Mouse (Mus musculus): ENCODE results near the gene Hyou1. TPM values are rescaled to one million over a fixed set of nuclear protein-coding genes. Genes with fewer than 3 reads are reported as not detected.
"Not testable (repeated sequence)": the region's sequence is repeated elsewhere in the genome, so short reads cannot be mapped to it uniquely, and the experiment has no call there.

Gene Hyou1
- polyA plus RNA-seq, 1 experiment from 2014 or later = 45.2 TPM

GRCm38 (mm10) chr9:44364480-44364879 is 14.8 kb upstream of the Hyou1 start:
- Histone ChIP-seq H3K4me3 (ENCODE audit: low read length) (no peak overlapping the region), H3K9me3 (ENCODE audit: control insufficient read depth, low read length) (no peaks in the 10 kb centered on the region), H3K4me2 (replicated peaks; ENCODE audit: low read depth, low read length) (no peak overlapping the region), H3K27me3 (ENCODE audit: control insufficient read depth, insufficient read depth, low read length) (no peaks in the 10 kb centered on the region), H3K4me1 (ENCODE audit: control insufficient read depth, insufficient read depth, low read length) (peaks cover 6% of the 10 kb centered on the region; the same call in 1 of the 2 replicates), H3K9ac (ENCODE audit: low read depth, low read length) (no peak overlapping the region), H3K27ac (ENCODE audit: low read depth, low read length) (no peak overlapping the region), H3K36me3 (ENCODE audit: control insufficient read depth, insufficient read depth, low read length) (peaks cover 3% of the 10 kb centered on the region)
- 69% methylated on average over 3 of the region's 3 CpGs for WGBS
- no peak for ATAC-seq (ENCODE audit: low FRiP score, low TSS enrichment)

GRCm38 (mm10) chr9:44373386-44373785 is 5.9 kb upstream of the Hyou1 start:
- Histone ChIP-seq H3K9me3 (ENCODE audit: control insufficient read depth, low read length) (no peaks in the 10 kb centered on the region), H3K27ac (ENCODE audit: low read depth, low read length) (no peak overlapping the region), H3K27me3 (ENCODE audit: control insufficient read depth, insufficient read depth, low read length) (no peaks in the 10 kb centered on the region), H3K36me3 (ENCODE audit: control insufficient read depth, insufficient read depth, low read length) (no peaks in the 10 kb centered on the region), H3K4me3 (ENCODE audit: low read length) (no peak overlapping the region), H3K9ac (ENCODE audit: low read depth, low read length) (no peak overlapping the region), H3K4me2 (replicated peaks; ENCODE audit: low read depth, low read length) (no peak overlapping the region), H3K4me1 (ENCODE audit: control insufficient read depth, insufficient read depth, low read length) (peaks cover 3% of the 10 kb centered on the region; the same call in 1 of the 2 replicates)
- no peak for ATAC-seq (ENCODE audit: low FRiP score, low TSS enrichment)

GRCm38 (mm10) chr9:44376141-44376540 is 3.1 kb upstream of the Hyou1 start:
- Histone ChIP-seq H3K9ac (ENCODE audit: low read depth, low read length) (no peak overlapping the region), H3K27ac (ENCODE audit: low read depth, low read length) (no peak overlapping the region), H3K4me1 (ENCODE audit: control insufficient read depth, insufficient read depth, low read length) (peaks cover 16% of the 10 kb centered on the region; the same call in 1 of the 2 replicates), H3K27me3 (ENCODE audit: control insufficient read depth, insufficient read depth, low read length) (no peaks in the 10 kb centered on the region), H3K4me3 (ENCODE audit: low read length) (no peak overlapping the region), H3K9me3 (ENCODE audit: control insufficient read depth, low read length) (no peaks in the 10 kb centered on the region), H3K4me2 (replicated peaks; ENCODE audit: low read depth, low read length) (no peak overlapping the region), H3K36me3 (ENCODE audit: control insufficient read depth, insufficient read depth, low read length) (peaks cover 6% of the 10 kb centered on the region; the same call in 1 of the 2 replicates)
- no peak for ATAC-seq (ENCODE audit: low FRiP score, low TSS enrichment)
- 88% methylated on average over 6 of the region's 6 CpGs for WGBS

DNA sequence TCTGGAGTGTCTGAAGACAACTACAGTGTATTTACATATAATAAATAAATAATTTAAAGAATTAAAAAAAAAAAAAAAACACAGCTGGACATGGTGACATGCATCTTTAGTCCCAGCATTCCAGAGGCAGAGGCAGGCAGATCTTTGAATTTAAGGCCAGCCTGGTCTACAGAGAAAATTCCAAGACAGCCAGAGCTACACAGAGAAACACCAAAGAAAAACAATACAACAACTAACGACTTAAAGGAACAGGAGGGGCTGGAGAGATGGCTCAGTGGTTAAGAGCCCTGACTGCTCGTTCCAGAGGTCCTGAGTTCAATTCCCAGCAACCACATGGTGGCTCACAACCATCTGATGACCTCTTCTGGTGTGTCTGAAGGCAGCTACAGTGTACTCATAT is 2.0 kb upstream of the Hyou1 start:
- Histone ChIP-seq H3K36me3 (ENCODE audit: control insufficient read depth, insufficient read depth, low read length) (peaks cover 18% of the 10 kb centered on the region), H3K4me1 (ENCODE audit: control insufficient read depth, insufficient read depth, low read length) (peaks cover 16% of the 10 kb centered on the region; the same call in 1 of the 2 replicates)
- not testable (repeated sequence) for H3K4me2 ChIP-seq (replicated peaks; ENCODE audit: low read depth, low read length); ATAC-seq (ENCODE audit: low FRiP score, low TSS enrichment); H3K4me3 ChIP-seq (ENCODE audit: low read length); H3K9ac ChIP-seq (ENCODE audit: low read depth, low read length); H3K27ac ChIP-seq (ENCODE audit: low read depth, low read length); H3K27me3 ChIP-seq (ENCODE audit: control insufficient read depth, insufficient read depth, low read length); H3K9me3 ChIP-seq (ENCODE audit: control insufficient read depth, low read length)
- 84% methylated on average over 2 of the region's 2 CpGs for WGBS

- ATAC-seq (ENCODE audit: low FRiP score, low TSS enrichment) = no peak
- peak overlapping the region; percentile 49 for H3K4me2 ChIP-seq (replicated peaks; ENCODE audit: low read depth, low read length)
Measured at GRCm38 (mm10) chr9:44378153-44378730, 1.0 kb upstream of the Hyou1 start.

GRCm38 (mm10) chr9:44379862-44380261 is 572 bp downstream of the Hyou1 start:
- peak overlapping the region; percentile 69 for H3K4me3 ChIP-seq (ENCODE audit: low read length)
- no peaks in the 10 kb centered on the region for H3K9me3 ChIP-seq (ENCODE audit: control insufficient read depth, low read length)
- H3K4me2 ChIP-seq (replicated peaks; ENCODE audit: low read depth, low read length) = peak overlapping the region; percentile 76
- ATAC-seq (ENCODE audit: low FRiP score, low TSS enrichment) = peak; percentile 42
- no peaks in the 10 kb centered on the region for H3K27me3 ChIP-seq (ENCODE audit: control insufficient read depth, insufficient read depth, low read length)
- peaks cover 16% of the 10 kb centered on the region; the same call in 1 of the 2 replicates for H3K4me1 ChIP-seq (ENCODE audit: control insufficient read depth, insufficient read depth, low read length)
- whole genome bisulfite sequencing = 6% methylated on average over 15 of the region's 15 CpGs
- H3K27ac ChIP-seq (ENCODE audit: low read depth, low read length) = peak overlapping the region; percentile 76
- H3K36me3 ChIP-seq (ENCODE audit: control insufficient read depth, insufficient read depth, low read length) = peaks cover 43% of the 10 kb centered on the region
- peak overlapping the region; percentile 84 for H3K9ac ChIP-seq (ENCODE audit: low read depth, low read length)

More at GRCm38 (mm10) chr9:44378153-44378730, 1.0 kb upstream of the Hyou1 start:
- peak overlapping the region; percentile 69 for H3K4me3 ChIP-seq (ENCODE audit: low read length)
- H3K9ac ChIP-seq (ENCODE audit: low read depth, low read length) = peak overlapping the region; percentile 67; the same call in 1 of the 2 replicates
- WGBS = 82% methylated on average over 5 of the region's 5 CpGs
- peaks cover 16% of the 10 kb centered on the region; the same call in 1 of the 2 replicates for H3K4me1 ChIP-seq (ENCODE audit: control insufficient read depth, insufficient read depth, low read length)
- no peaks in the 10 kb centered on the region for H3K9me3 ChIP-seq (ENCODE audit: control insufficient read depth, low read length)
- H3K27ac ChIP-seq (ENCODE audit: low read depth, low read length) = no peak overlapping the region
- H3K27me3 ChIP-seq (ENCODE audit: control insufficient read depth, insufficient read depth, low read length) = no peaks in the 10 kb centered on the region
- H3K36me3 ChIP-seq (ENCODE audit: control insufficient read depth, insufficient read depth, low read length) = peaks cover 27% of the 10 kb centered on the region

DNA sequence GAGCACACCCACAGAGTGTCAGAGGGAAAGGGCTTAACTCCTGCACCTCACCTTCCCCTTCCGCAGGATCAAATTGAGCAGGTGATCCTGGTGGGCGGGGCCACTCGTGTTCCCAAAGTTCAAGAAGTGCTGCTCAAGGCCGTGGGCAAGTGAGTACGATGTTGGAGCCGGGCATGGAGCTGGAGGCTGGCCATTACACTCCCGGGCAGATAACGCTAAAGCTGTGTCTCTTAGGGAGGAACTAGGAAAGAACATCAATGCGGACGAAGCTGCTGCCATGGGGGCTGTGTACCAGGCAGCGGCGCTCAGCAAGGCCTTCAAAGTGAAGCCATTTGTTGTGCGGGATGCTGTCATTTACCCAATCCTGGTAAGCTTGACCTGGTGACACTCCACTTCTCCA is 5.3 kb downstream of the Hyou1 start:
- no peak overlapping the region for H3K27ac ChIP-seq (ENCODE audit: low read depth, low read length)
- peaks cover 90% of the 10 kb centered on the region for H3K36me3 ChIP-seq (ENCODE audit: control insufficient read depth, insufficient read depth, low read length)
- peaks cover 11% of the 10 kb centered on the region; the same call in 1 of the 2 replicates for H3K4me1 ChIP-seq (ENCODE audit: control insufficient read depth, insufficient read depth, low read length)
- no peak overlapping the region for H3K9ac ChIP-seq (ENCODE audit: low read depth, low read length)
- no peak for ATAC-seq (ENCODE audit: low FRiP score, low TSS enrichment)
- no peaks in the 10 kb centered on the region for H3K27me3 ChIP-seq (ENCODE audit: control insufficient read depth, insufficient read depth, low read length)
- H3K4me2 ChIP-seq (replicated peaks; ENCODE audit: low read depth, low read length) = no peak overlapping the region
- 95% methylated on average over 13 of the region's 13 CpGs for WGBS
- no peak overlapping the region for H3K4me3 ChIP-seq (ENCODE audit: low read length)
- no peaks in the 10 kb centered on the region for H3K9me3 ChIP-seq (ENCODE audit: control insufficient read depth, low read length)

- H3K27me3 ChIP-seq (ENCODE audit: control insufficient read depth, insufficient read depth, low read length) = no peaks in the 10 kb centered on the region
- H3K9ac ChIP-seq (ENCODE audit: low read depth, low read length) = no peak overlapping the region
- H3K27ac ChIP-seq (ENCODE audit: low read depth, low read length) = no peak overlapping the region
- H3K36me3 ChIP-seq (ENCODE audit: control insufficient read depth, insufficient read depth, low read length) = peaks cover 95% of the 10 kb centered on the region
- no peak for ATAC-seq (ENCODE audit: low FRiP score, low TSS enrichment)
- H3K9me3 ChIP-seq (ENCODE audit: control insufficient read depth, low read length) = no peaks in the 10 kb centered on the region
- 87% methylated on average over 3 of the region's 3 CpGs for WGBS
- no peaks in the 10 kb centered on the region for H3K4me1 ChIP-seq (ENCODE audit: control insufficient read depth, insufficient read depth, low read length)
- no peak overlapping the region for H3K4me3 ChIP-seq (ENCODE audit: low read length)
- H3K4me2 ChIP-seq (replicated peaks; ENCODE audit: low read depth, low read length) = no peak overlapping the region
Measured at GRCm38 (mm10) chr9:44387221-44387620, 7.9 kb downstream of the Hyou1 start.

DNA sequence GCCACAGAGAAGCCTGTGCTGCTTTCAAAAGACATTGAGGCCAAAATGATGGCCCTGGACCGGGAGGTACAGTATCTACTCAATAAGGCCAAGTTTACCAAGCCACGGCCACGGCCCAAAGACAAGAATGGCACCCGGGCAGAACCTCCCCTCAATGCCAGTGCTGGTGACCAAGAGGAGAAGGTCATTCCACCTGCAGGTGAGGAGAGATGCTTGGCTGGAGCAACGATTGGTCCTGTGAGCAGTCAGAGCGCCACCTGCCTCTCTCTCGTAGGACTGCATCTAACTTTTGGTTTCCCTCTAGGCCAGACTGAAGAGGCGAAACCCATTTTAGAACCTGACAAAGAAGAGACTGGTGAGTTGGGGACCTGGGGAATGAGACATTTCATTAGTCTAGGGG is 10.0 kb downstream of the Hyou1 start:
- H3K4me1 ChIP-seq (ENCODE audit: control insufficient read depth, insufficient read depth, low read length) = no peaks in the 10 kb centered on the region
- H3K36me3 ChIP-seq (ENCODE audit: control insufficient read depth, insufficient read depth, low read length) = peaks cover 78% of the 10 kb centered on the region
- no peak for ATAC-seq (ENCODE audit: low FRiP score, low TSS enrichment)
- no peaks in the 10 kb centered on the region for H3K9me3 ChIP-seq (ENCODE audit: control insufficient read depth, low read length)
- no peak overlapping the region for H3K4me2 ChIP-seq (replicated peaks; ENCODE audit: low read depth, low read length)
- 63% methylated on average over 8 of the region's 8 CpGs for WGBS
- no peak overlapping the region for H3K9ac ChIP-seq (ENCODE audit: low read depth, low read length)
- no peak overlapping the region for H3K27ac ChIP-seq (ENCODE audit: low read depth, low read length)
- H3K4me3 ChIP-seq (ENCODE audit: low read length) = no peak overlapping the region
- H3K27me3 ChIP-seq (ENCODE audit: control insufficient read depth, insufficient read depth, low read length) = no peaks in the 10 kb centered on the region

All from kidney, embryonic 14.5 days (tissue).